ENCODE assay signal across 15 mouse cellular contexts in the genomic region with DNA sequence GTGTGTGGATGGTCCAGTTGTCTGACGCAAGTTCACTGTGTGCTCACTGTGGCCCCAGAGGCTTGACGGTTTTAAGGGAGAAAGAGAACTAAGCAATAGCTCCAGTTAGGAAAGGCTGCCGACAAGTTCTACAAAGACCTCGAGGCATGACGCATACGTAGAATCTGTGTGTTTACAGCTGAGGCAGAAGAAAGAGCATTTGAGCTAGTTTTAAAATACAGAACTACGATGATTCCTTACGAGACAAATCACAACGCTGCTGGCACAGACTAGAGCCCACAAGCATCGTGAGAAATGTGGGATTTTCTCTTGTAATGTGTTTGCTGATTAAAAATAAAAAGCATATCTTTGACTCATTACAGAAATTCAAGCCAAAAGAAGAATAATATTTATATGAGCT.
"Had no signal": no experiment of that assay in that cellular context is flagged by ENCODE, and none has a peak within 500 bp of the region (broad histone marks: within the 10 kb centered on the region; RNA-seq: fewer than 3 reads in every experiment).

No protein-coding gene starts in this region.

- ATAC-seq: hindbrain, embryonic 16.5 days; inflammation-experienced regulatory T-cells, adult 6 months; intestine, embryonic 15.5 days; intestine, postnatal 0 days had no signal

- DNase-seq: gastrocnemius, postnatal 14 days; gastrocnemius, postnatal 36 days; heart, adult 18-20 months; heart, postnatal 10 days; kidney, adult 18-20 months; kidney, adult 8-10 months; kidney, postnatal 10 days; kidney, postnatal 25 days; kidney, postnatal 4 days; liver; liver, embryonic 13.5 days had no signal
